Mouse (Mus musculus): ENCODE results near the gene Sec14l5. TPM values are rescaled to one million over a fixed set of nuclear protein-coding genes. Genes with fewer than 3 reads are reported as not detected.

The Sec14l5 gene
- polyA plus RNA-seq, 1 experiment from 2014 or later, result 0.28 TPM

GRCm38 (mm10) chr16:5139741-5140140 is 7.2 kb upstream of the Sec14l5 start:
- H3K4me2 ChIP-seq (ENCODE audit: low read depth, low read length), result no peak overlapping the region
- H3K4me3 ChIP-seq (ENCODE audit: low read depth, low read length), result no peak overlapping the region
- 51% methylated on average over 4 of the region's 4 CpGs for WGBS
- no peaks in the 10 kb centered on the region for H3K36me3 ChIP-seq (ENCODE audit: control insufficient read depth, insufficient read depth, low read length)
- no peak for ATAC-seq (ENCODE audit: low read depth)
- H3K9ac ChIP-seq (replicated peaks; ENCODE audit: low read depth, low read length), result no peak overlapping the region
- no peaks in the 10 kb centered on the region for H3K9me3 ChIP-seq (ENCODE audit: control insufficient read depth, low read length)
- H3K27ac ChIP-seq (ENCODE audit: low read depth, low read length), result no peak overlapping the region
- no peaks in the 10 kb centered on the region for H3K4me1 ChIP-seq (ENCODE audit: control insufficient read depth, insufficient read depth, low read length)
- H3K27me3 ChIP-seq (ENCODE audit: control insufficient read depth, insufficient read depth, low read length), result no peaks in the 10 kb centered on the region

GRCm38 (mm10) chr16:5145570-5145969 is 1.3 kb upstream of the Sec14l5 start:
- H3K27me3 ChIP-seq (ENCODE audit: control insufficient read depth, insufficient read depth, low read length), result peaks cover 4% of the 10 kb centered on the region; the same call in 1 of the 2 replicates
- peak overlapping the region; percentile 15; the same call in 1 of the 2 replicates for H3K4me2 ChIP-seq (ENCODE audit: low read depth, low read length)
- H3K4me1 ChIP-seq (ENCODE audit: control insufficient read depth, insufficient read depth, low read length), result 0 out of 2 replicates have a peak, but pooled peaks cover 3% of the 10 kb centered on the region
- peak; percentile 73 for ATAC-seq (ENCODE audit: low read depth)
- WGBS, result under 1% methylated on average over 7 of the region's 7 CpGs
- H3K27ac ChIP-seq (ENCODE audit: low read depth, low read length), result no peak overlapping the region
- H3K9ac ChIP-seq (replicated peaks; ENCODE audit: low read depth, low read length), result no peak overlapping the region
- no peak overlapping the region for H3K4me3 ChIP-seq (ENCODE audit: low read depth, low read length)
- no peaks in the 10 kb centered on the region for H3K9me3 ChIP-seq (ENCODE audit: control insufficient read depth, low read length)
- H3K36me3 ChIP-seq (ENCODE audit: control insufficient read depth, insufficient read depth, low read length), result no peaks in the 10 kb centered on the region

- Histone ChIP-seq H3K4me3 (ENCODE audit: low read depth, low read length) (peak overlapping the region; percentile 29), H3K4me1 (ENCODE audit: control insufficient read depth, insufficient read depth, low read length) (0 out of 2 replicates have a peak, but pooled peaks cover 3% of the 10 kb centered on the region), H3K27ac (ENCODE audit: low read depth, low read length) (no peak overlapping the region), H3K9ac (replicated peaks; ENCODE audit: low read depth, low read length) (peak overlapping the region; percentile 28; the same call in 1 of the 2 replicates), H3K9me3 (ENCODE audit: control insufficient read depth, low read length) (no peaks in the 10 kb centered on the region), H3K27me3 (ENCODE audit: control insufficient read depth, insufficient read depth, low read length) (peaks cover 4% of the 10 kb centered on the region; the same call in 1 of the 2 replicates), H3K4me2 (ENCODE audit: low read depth, low read length) (peak overlapping the region; percentile 64), H3K36me3 (ENCODE audit: control insufficient read depth, insufficient read depth, low read length) (no peaks in the 10 kb centered on the region)
- 2% methylated on average over 26 of the region's 26 CpGs for WGBS
- ATAC-seq (ENCODE audit: low read depth), result peak; percentile 81
Observed at GRCm38 (mm10) chr16:5146367-5147036, 407 bp upstream of the Sec14l5 start.

GRCm38 (mm10) chr16:5150544-5150943 is 3.6 kb downstream of the Sec14l5 start:
- Histone ChIP-seq H3K27me3 (ENCODE audit: control insufficient read depth, insufficient read depth, low read length) (peaks cover 4% of the 10 kb centered on the region; the same call in 1 of the 2 replicates), H3K4me1 (ENCODE audit: control insufficient read depth, insufficient read depth, low read length) (0 out of 2 replicates have a peak, but pooled peaks cover 7% of the 10 kb centered on the region), H3K27ac (ENCODE audit: low read depth, low read length) (no peak overlapping the region), H3K4me3 (ENCODE audit: low read depth, low read length) (no peak overlapping the region), H3K9me3 (ENCODE audit: control insufficient read depth, low read length) (no peaks in the 10 kb centered on the region), H3K36me3 (ENCODE audit: control insufficient read depth, insufficient read depth, low read length) (no peaks in the 10 kb centered on the region), H3K9ac (replicated peaks; ENCODE audit: low read depth, low read length) (no peak overlapping the region), H3K4me2 (ENCODE audit: low read depth, low read length) (no peak overlapping the region)
- ATAC-seq (ENCODE audit: low read depth), result no peak
- 56% methylated on average over 10 of the region's 10 CpGs for WGBS

- ATAC-seq (ENCODE audit: low read depth), result peak; percentile 65
- WGBS, result 26% methylated on average over 6 of the region's 6 CpGs
Observed at GRCm38 (mm10) chr16:5153299-5154026, 6.6 kb downstream of the Sec14l5 start.

GRCm38 (mm10) chr16:5155014-5155413 is 8.1 kb downstream of the Sec14l5 start:
- Histone ChIP-seq H3K4me3 (ENCODE audit: low read depth, low read length) (no peak overlapping the region), H3K9ac (replicated peaks; ENCODE audit: low read depth, low read length) (no peak overlapping the region), H3K4me1 (ENCODE audit: control insufficient read depth, insufficient read depth, low read length) (0 out of 2 replicates have a peak, but pooled peaks cover 7% of the 10 kb centered on the region), H3K9me3 (ENCODE audit: control insufficient read depth, low read length) (no peaks in the 10 kb centered on the region), H3K4me2 (ENCODE audit: low read depth, low read length) (no peak overlapping the region), H3K36me3 (ENCODE audit: control insufficient read depth, insufficient read depth, low read length) (no peaks in the 10 kb centered on the region), H3K27ac (ENCODE audit: low read depth, low read length) (no peak overlapping the region), H3K27me3 (ENCODE audit: control insufficient read depth, insufficient read depth, low read length) (no peaks in the 10 kb centered on the region)
- ATAC-seq (ENCODE audit: low read depth), result no peak
- WGBS, result 72% methylated on average over 3 of the region's 3 CpGs

More at GRCm38 (mm10) chr16:5153299-5154026, 6.6 kb downstream of the Sec14l5 start:
- Histone ChIP-seq H3K9ac (replicated peaks; ENCODE audit: low read depth, low read length) (no peak overlapping the region), H3K4me3 (ENCODE audit: low read depth, low read length) (no peak overlapping the region), H3K4me2 (ENCODE audit: low read depth, low read length) (no peak overlapping the region), H3K36me3 (ENCODE audit: control insufficient read depth, insufficient read depth, low read length) (no peaks in the 10 kb centered on the region), H3K27ac (ENCODE audit: low read depth, low read length) (no peak overlapping the region; the same call in 1 of the 2 replicates), H3K4me1 (ENCODE audit: control insufficient read depth, insufficient read depth, low read length) (0 out of 2 replicates have a peak, but pooled peaks cover 7% of the 10 kb centered on the region), H3K27me3 (ENCODE audit: control insufficient read depth, insufficient read depth, low read length) (peaks cover 4% of the 10 kb centered on the region; the same call in 1 of the 2 replicates), H3K9me3 (ENCODE audit: control insufficient read depth, low read length) (no peaks in the 10 kb centered on the region)

- 48% methylated on average over 2 of the region's 2 CpGs for WGBS
- no peak for ATAC-seq (ENCODE audit: low read depth)
- no peaks in the 10 kb centered on the region for H3K36me3 ChIP-seq (ENCODE audit: control insufficient read depth, insufficient read depth, low read length)
- H3K9me3 ChIP-seq (ENCODE audit: control insufficient read depth, low read length), result no peaks in the 10 kb centered on the region
- no peaks in the 10 kb centered on the region for H3K27me3 ChIP-seq (ENCODE audit: control insufficient read depth, insufficient read depth, low read length)
- H3K27ac ChIP-seq (ENCODE audit: low read depth, low read length), result no peak overlapping the region
- H3K4me1 ChIP-seq (ENCODE audit: control insufficient read depth, insufficient read depth, low read length), result 0 out of 2 replicates have a peak, but pooled peaks cover 7% of the 10 kb centered on the region
- H3K9ac ChIP-seq (replicated peaks; ENCODE audit: low read depth, low read length), result no peak overlapping the region
- no peak overlapping the region for H3K4me2 ChIP-seq (ENCODE audit: low read depth, low read length)
- H3K4me3 ChIP-seq (ENCODE audit: low read depth, low read length), result no peak overlapping the region
Observed at GRCm38 (mm10) chr16:5156495-5156894, 9.6 kb downstream of the Sec14l5 start.

- Histone ChIP-seq H3K4me3 (ENCODE audit: low read depth, low read length) (no peak overlapping the region), H3K4me1 (ENCODE audit: control insufficient read depth, insufficient read depth, low read length) (0 out of 2 replicates have a peak, but pooled peaks cover 7% of the 10 kb centered on the region), H3K4me2 (ENCODE audit: low read depth, low read length) (no peak overlapping the region), H3K9me3 (ENCODE audit: control insufficient read depth, low read length) (no peaks in the 10 kb centered on the region), H3K9ac (replicated peaks; ENCODE audit: low read depth, low read length) (no peak overlapping the region), H3K27me3 (ENCODE audit: control insufficient read depth, insufficient read depth, low read length) (no peaks in the 10 kb centered on the region), H3K27ac (ENCODE audit: low read depth, low read length) (no peak overlapping the region), H3K36me3 (ENCODE audit: control insufficient read depth, insufficient read depth, low read length) (no peaks in the 10 kb centered on the region)
- no peak for ATAC-seq (ENCODE audit: low read depth)
- 87% methylated on average over 3 of the region's 3 CpGs for WGBS
Observed at GRCm38 (mm10) chr16:5157113-5157512, 10.2 kb downstream of the Sec14l5 start.

- no peak overlapping the region for H3K27ac ChIP-seq (ENCODE audit: low read depth, low read length)
- WGBS, result 83% methylated on average over 8 of the region's 8 CpGs
- H3K4me1 ChIP-seq (ENCODE audit: control insufficient read depth, insufficient read depth, low read length), result no peaks in the 10 kb centered on the region
- no peaks in the 10 kb centered on the region for H3K27me3 ChIP-seq (ENCODE audit: control insufficient read depth, insufficient read depth, low read length)
- no peak overlapping the region for H3K4me3 ChIP-seq (ENCODE audit: low read depth, low read length)
- H3K9me3 ChIP-seq (ENCODE audit: control insufficient read depth, low read length), result no peaks in the 10 kb centered on the region
- no peak for ATAC-seq (ENCODE audit: low read depth)
- no peaks in the 10 kb centered on the region for H3K36me3 ChIP-seq (ENCODE audit: control insufficient read depth, insufficient read depth, low read length)
- no peak overlapping the region for H3K4me2 ChIP-seq (ENCODE audit: low read depth, low read length)
- H3K9ac ChIP-seq (replicated peaks; ENCODE audit: low read depth, low read length), result no peak overlapping the region
Observed at GRCm38 (mm10) chr16:5159248-5159647, 12.3 kb downstream of the Sec14l5 start.
